17 mouse cellular contexts compared by ENCODE assay signal in genomic region chr8:83736681-83737080, GRCm38 (mm10). TPM values are rescaled to one million over a fixed set of nuclear protein-coding genes. Genes with fewer than 3 reads are reported as not detected.
A peak's percentile ranks its signal among the peaks of the same experiment; 100 is the strongest.
DNase-seq lines count a peak whose midpoint lies in the region; ATAC-seq and TF ChIP-seq lines count a peak whose summit lies in the region.
"Had no signal": no experiment of that assay in that cellular context is flagged by ENCODE, and none has a peak within 500 bp of the region (broad histone marks: within the 10 kb centered on the region; RNA-seq: fewer than 3 reads in every experiment).

No protein-coding gene starts in this region.

- H3K27me3 ChIP-seq in thymus, adult 2 months (ENCODE audit: control insufficient read depth, insufficient read depth, low read length): no peaks in the 10 kb centered on the region
- peaks cover 4% of the 10 kb centered on the region; the same call in 1 of the 2 replicates for H3K27me3 ChIP-seq in intestine, embryonic 16.5 days (replicated peaks; ENCODE audit: control insufficient read depth, insufficient read depth, low read length)
- peaks cover 26% of the 10 kb centered on the region for H3K27me3 ChIP-seq in hindbrain, embryonic 12.5 days
- H3K27me3 ChIP-seq: embryonic facial prominence, embryonic 13.5 days had no signal

- DNase-seq in CD4-positive, CD25-positive, alpha-beta regulatory T cell, adult 2 months (ENCODE audit: low read depth, low spot score): peak; percentile 81
- peak; percentile 48 to 58 for DNase-seq in lung, postnatal 4 days
- DNase-seq in thymus, adult 2 months: peak; percentile 86
- DNase-seq in testis, postnatal 10 days (ENCODE audit: low spot score): no peak
- DNase-seq: cerebellum, postnatal 10 days; kidney, adult 8-10 months; liver, embryonic 13.5 days; right cerebral cortex, postnatal 4 days had no signal

- H3K9ac ChIP-seq in intestine, embryonic 16.5 days (ENCODE audit: low read depth, low read length): no peak overlapping the region
- H3K9ac ChIP-seq in hindbrain, embryonic 12.5 days: no peak overlapping the region
- H3K9ac ChIP-seq: embryonic facial prominence, embryonic 13.5 days; forebrain, embryonic 15.5 days; hindbrain, embryonic 13.5 days; liver, embryonic 13.5 days; neural tube, embryonic 12.5 days had no signal

- no peak overlapping the region for H3K4me2 ChIP-seq in intestine, embryonic 16.5 days (ENCODE audit: low read depth, low read length)
- H3K4me2 ChIP-seq in hindbrain, embryonic 12.5 days (replicated peaks): no peak overlapping the region
- H3K4me2 ChIP-seq: forebrain, embryonic 15.5 days; hindbrain, embryonic 13.5 days; liver, embryonic 13.5 days; midbrain, embryonic 11.5 days; neural tube, embryonic 12.5 days had no signal

- H3K4me1 ChIP-seq in thymus, adult 2 months (replicated peaks; ENCODE audit: control insufficient read depth, insufficient read depth, low read length): peaks cover 46% of the 10 kb centered on the region
- H3K4me1 ChIP-seq in intestine, embryonic 16.5 days (ENCODE audit: control insufficient read depth, insufficient read depth, low read length): peaks cover 39% of the 10 kb centered on the region
- H3K4me1 ChIP-seq in hindbrain, embryonic 12.5 days: peaks cover 14% of the 10 kb centered on the region

- H3K36me3 ChIP-seq in thymus, adult 2 months (ENCODE audit: control insufficient read depth, insufficient read depth, low read length): peaks cover 20% of the 10 kb centered on the region
- no peaks in the 10 kb centered on the region for H3K36me3 ChIP-seq in intestine, embryonic 16.5 days (ENCODE audit: control insufficient read depth, insufficient read depth, low read length)
- H3K36me3 ChIP-seq in hindbrain, embryonic 12.5 days: no peaks in the 10 kb centered on the region
- H3K36me3 ChIP-seq: forebrain, embryonic 15.5 days; hindbrain, embryonic 13.5 days; liver, embryonic 13.5 days; neural tube, embryonic 12.5 days had no signal

- TF ChIP-seq POLR2A in thymus, adult 2 months (IDR thresholded peaks at IDR 0.05; ENCODE audit: control insufficient read depth, extremely low read depth, insufficient read depth, low read length, poor library complexity): peak; percentile 39; the same call in 1 of the 2 replicates

- TF ChIP-seq CTCF in thymus, adult 2 months (IDR thresholded peaks at IDR 0.05; ENCODE audit: borderline replicate concordance, control insufficient read depth, extremely low read depth, insufficient read depth, low read length, poor library complexity): 0 out of 2 replicates have a peak, but pooled peaks have one; percentile 43

- no peaks in the 10 kb centered on the region for H3K9me3 ChIP-seq in intestine, embryonic 16.5 days (ENCODE audit: control insufficient read depth, low read length)
- H3K9me3 ChIP-seq in hindbrain, embryonic 12.5 days (replicated peaks): 0 out of 2 replicates have a peak, but pooled peaks cover 6% of the 10 kb centered on the region
- H3K9me3 ChIP-seq: embryonic facial prominence, embryonic 13.5 days; forebrain, embryonic 15.5 days; hindbrain, embryonic 13.5 days; neural tube, embryonic 12.5 days had no signal

- 5% methylated on average over 4 of the region's 4 CpGs for WGBS in thymus, adult 2 months
- 85% methylated on average over 4 of the region's 4 CpGs for WGBS in intestine, embryonic 16.5 days
- WGBS in hindbrain, embryonic 12.5 days: 89% methylated on average over 4 of the region's 4 CpGs

- peak; percentile 75 for ATAC-seq in activated CD4-positive, CD25-positive, alpha-beta regulatory T cell, adult 4 months
- ATAC-seq in intestine, embryonic 16.5 days: no peak
- no peak for ATAC-seq in hindbrain, embryonic 12.5 days (ENCODE audit: low FRiP score)
- ATAC-seq: forebrain, embryonic 15.5 days had no signal

- no peak overlapping the region for H3K4me3 ChIP-seq in thymus, adult 2 months (ENCODE audit: control insufficient read depth, insufficient read depth, low read length)
- no peak overlapping the region for H3K4me3 ChIP-seq in intestine, embryonic 16.5 days (ENCODE audit: low read length)
- H3K4me3 ChIP-seq in hindbrain, embryonic 12.5 days: no peak overlapping the region
- H3K4me3 ChIP-seq: embryonic facial prominence, embryonic 13.5 days; forebrain, embryonic 15.5 days; hindbrain, embryonic 13.5 days; layer of hippocampus, adult 2 months; liver, embryonic 13.5 days; neural tube, embryonic 12.5 days had no signal

- peak overlapping the region; percentile 80 for H3K27ac ChIP-seq in thymus, adult 2 months (ENCODE audit: control insufficient read depth, insufficient read depth, low read length)
- H3K27ac ChIP-seq in intestine, embryonic 16.5 days (ENCODE audit: low read length): no peak overlapping the region
- H3K27ac ChIP-seq in hindbrain, embryonic 12.5 days: no peak overlapping the region
- H3K27ac ChIP-seq: forebrain, embryonic 15.5 days; hindbrain, embryonic 13.5 days; layer of hippocampus, adult 2 months; liver, embryonic 13.5 days; neural tube, embryonic 12.5 days had no signal

RNA-seq across cellular contexts. Expression of gene Adgre5, which starts 4.4 kb away (rescaled TPM):
- polyA plus RNA-seq in activated CD4-positive, CD25-positive, alpha-beta regulatory T cell, adult 4 months (2017; shearing (Covaris generic)): 100 to 1,000 TPM; 167 to 170 TPM
- 190 and 193 TPM in 2 replicates for polyA plus RNA-seq in thymus, adult 2 months (2012; rRNA removed)
- 39.5 TPM in 2 replicates for polyA plus RNA-seq in intestine, embryonic 16.5 days (2015; fragmentation: Nextera tagmentation; extraction: Ambion mirVana)
- polyA plus RNA-seq in hindbrain, embryonic 12.5 days (2016; fragmentation: Nextera tagmentation; extraction: Ambion mirVana): 18.9 and 19.8 TPM in 2 replicates

RNA-seq across cellular contexts. Expression of gene Ddx39, which starts 21.7 kb away (rescaled TPM):
- polyA plus RNA-seq in activated CD4-positive, CD25-positive, alpha-beta regulatory T cell, adult 4 months (2017; shearing (Covaris generic)): 100 to 1,000 TPM; 164 to 195 TPM
- 157 and 171 TPM in 2 replicates for polyA plus RNA-seq in thymus, adult 2 months (2012; rRNA removed)
- 204 and 224 TPM in 2 replicates for polyA plus RNA-seq in intestine, embryonic 16.5 days (2015; fragmentation: Nextera tagmentation; extraction: Ambion mirVana)
- polyA plus RNA-seq in hindbrain, embryonic 12.5 days (2016; fragmentation: Nextera tagmentation; extraction: Ambion mirVana): 119 and 135 TPM in 2 replicates

RNA-seq across cellular contexts. Expression of gene Pkn1, which starts 37.7 kb away (rescaled TPM):
- 10 to 100 TPM; 13.7 to 26.9 TPM for polyA plus RNA-seq in activated CD4-positive, CD25-positive, alpha-beta regulatory T cell, adult 4 months (2017; shearing (Covaris generic))
- 321 and 324 TPM in 2 replicates for polyA plus RNA-seq in thymus, adult 2 months (2012; rRNA removed)
- polyA plus RNA-seq in intestine, embryonic 16.5 days (2015; fragmentation: Nextera tagmentation; extraction: Ambion mirVana): 19.9 and 29.6 TPM in 2 replicates
- polyA plus RNA-seq in hindbrain, embryonic 12.5 days (2016; fragmentation: Nextera tagmentation; extraction: Ambion mirVana): 34.6 and 38.3 TPM in 2 replicates
